Mouse (Mus musculus): ENCODE data around the gene Whrn.

- peak; percentile 87 for TF ChIP-seq CTCF (IDR thresholded peaks at IDR 0.05; ENCODE audit: control insufficient read depth, insufficient read depth, low read length)
- no peak for TF ChIP-seq POLR2A (IDR thresholded peaks at IDR 0.05; ENCODE audit: borderline replicate concordance, control insufficient read depth, low read depth, low read length)
These were observed 78.4 kb downstream of the Whrn start for GRCm38 (mm10) chr4:63417318-63417957.
